Mouse (Mus musculus) stomach, embryonic 16.5 days (tissue): ENCODE results near the gene Wdr82. TPM values are rescaled to one million over a fixed set of nuclear protein-coding genes. Genes with fewer than 3 reads are reported as not detected.

ENCODE experiments used
- ATAC-seq: fragments of 200-750 bp; cut with Nextera tagmentation; 2 replicates; pipeline ENCODE4 v1.8.0; 2017; ENCODE audit warnings: moderate number of reproducible peaks, moderate TSS enrichment; ENCODE audit not compliant: insufficient read depth, low FRiP score
- H3K27ac ChIP-seq: fragments of 300-500 bp; sonication (generic); 2 replicates; pipeline ENCODE4 v1.5.1; 2014; ENCODE audit warnings: low read length
- H3K27me3 ChIP-seq: fragments of 300-500 bp; sonication (generic); 2 replicates; pipeline ENCODE4 v1.6.1; 2014; ENCODE audit warnings: low read length, control low read depth, mixed read lengths; ENCODE audit not compliant: control insufficient read depth, insufficient read depth
- H3K36me3 ChIP-seq: fragments of 300-500 bp; sonication (generic); 2 replicates; pipeline ENCODE4 v1.6.1; 2014; ENCODE audit warnings: low read length; ENCODE audit not compliant: control insufficient read depth, insufficient read depth
- H3K4me1 ChIP-seq: fragments of 300-500 bp; sonication (generic); 2 replicates; pipeline ENCODE4 v1.6.1; 2014; ENCODE audit warnings: low read length, control low read depth, mixed read lengths; ENCODE audit not compliant: control insufficient read depth, insufficient read depth
- H3K4me2 ChIP-seq: fragments of 300-500 bp; sonication (generic); 2 replicates; pipeline ENCODE4 v1.6.1; 2014; ENCODE audit warnings: low read depth, low read length, mixed read lengths
- H3K4me3 ChIP-seq: fragments of 300-500 bp; sonication (generic); replicated peaks from 2 replicates; pipeline ENCODE4 v1.5.1; 2014; ENCODE audit warnings: mild to moderate bottlenecking, low read length
- H3K9ac ChIP-seq: fragments of 300-500 bp; sonication (generic); 2 replicates; pipeline ENCODE4 v1.6.1; 2014; ENCODE audit warnings: low read length
- H3K9me3 ChIP-seq: fragments of 300-500 bp; sonication (generic); replicated peaks from 2 replicates; pipeline ENCODE4 v1.6.1; 2016; ENCODE audit warnings: low read length, control low read depth; ENCODE audit not compliant: control insufficient read depth
- WGBS: fragments of 180-500 bp; shearing (Covaris S2); extraction: QIAGEN DNeasy Blood & Tissue Kit; methylation state at CpG from one replicate; pipeline ENCODE4 v1.1.7; 2014; 5-methylcytosine and 5-hydroxymethylcytosine counted together
- polyA plus RNA-seq: library from polyadenylated mRNA; unstranded; fragments of >200 nt; fragmentation: Nextera tagmentation; extraction: Ambion mirVana; gene quantifications from 2 replicates; pipeline ENCODE4 v1.2.1, GENCODE M21; 2015

Gene Wdr82
- polyA plus RNA-seq, 1 experiment from 2014 or later = 16.1 TPM

DNA sequence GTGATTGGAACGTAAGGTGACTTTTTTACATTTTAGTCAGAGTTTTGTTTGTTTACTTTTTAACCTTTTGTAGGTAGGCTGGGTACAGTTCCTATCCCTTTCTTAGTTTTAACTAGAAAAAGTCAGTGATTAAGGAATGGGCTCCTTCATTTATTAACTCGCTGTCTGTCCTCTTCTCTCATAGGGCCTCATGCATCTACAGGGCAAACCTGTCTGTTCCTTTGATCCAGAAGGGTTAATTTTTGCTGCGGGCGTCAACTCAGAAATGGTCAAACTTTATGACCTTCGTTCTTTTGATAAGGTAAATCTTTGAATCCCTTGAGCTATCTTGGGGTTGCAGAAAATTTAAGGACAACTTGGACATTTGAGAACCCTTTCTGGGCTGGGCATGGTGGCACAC lies 13.3 kb downstream of the Wdr82 start:
- no peak overlapping the region for H3K9ac ChIP-seq
- H3K4me3 ChIP-seq = no peak overlapping the region
- H3K36me3 ChIP-seq = peaks cover 56% of the 10 kb centered on the region
- H3K27me3 ChIP-seq = no peaks in the 10 kb centered on the region
- no peaks in the 10 kb centered on the region for H3K9me3 ChIP-seq
- 77% methylated on average over 5 of the region's 5 CpGs for WGBS
- H3K4me2 ChIP-seq = no peak overlapping the region
- no peak for ATAC-seq
- no peak overlapping the region for H3K27ac ChIP-seq
- no peaks in the 10 kb centered on the region for H3K4me1 ChIP-seq

DNA sequence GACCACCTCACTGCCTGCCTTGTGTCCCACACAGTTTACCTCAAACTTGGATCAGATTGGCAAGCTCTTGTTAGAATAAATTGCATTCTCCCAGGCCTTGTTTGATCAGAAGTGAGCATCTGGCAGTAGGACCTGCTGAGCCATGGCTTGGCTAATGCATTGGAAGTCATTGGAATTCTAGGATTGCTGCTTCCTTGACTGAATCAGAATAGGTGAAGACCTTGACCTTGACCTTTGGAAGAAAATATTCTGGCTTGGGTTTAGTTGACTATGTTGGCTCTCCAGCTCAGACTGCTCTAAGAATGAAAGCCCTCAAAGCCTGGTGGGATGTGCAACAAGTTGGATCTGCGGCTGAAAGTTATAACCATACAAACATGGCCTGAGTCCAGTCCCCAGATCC lies 20.6 kb downstream of the Wdr82 start:
- Histone ChIP-seq H3K27ac (no peak overlapping the region), H3K4me2 (no peak overlapping the region), H3K9me3 (no peaks in the 10 kb centered on the region), H3K4me3 (no peak overlapping the region), H3K27me3 (no peaks in the 10 kb centered on the region), H3K9ac (no peak overlapping the region), H3K4me1 (no peaks in the 10 kb centered on the region), H3K36me3 (peaks cover 38% of the 10 kb centered on the region)
- ATAC-seq = no peak
- 88% methylated on average over 1 of the region's 1 CpGs for whole genome bisulfite sequencing

GRCm38 (mm10) chr9:106192024-106192423 lies 21.3 kb downstream of the Wdr82 start:
- H3K4me1 ChIP-seq = no peaks in the 10 kb centered on the region
- H3K4me3 ChIP-seq = no peak overlapping the region
- no peak overlapping the region for H3K9ac ChIP-seq
- no peak overlapping the region for H3K4me2 ChIP-seq
- peaks cover 32% of the 10 kb centered on the region for H3K36me3 ChIP-seq
- H3K9me3 ChIP-seq = no peaks in the 10 kb centered on the region
- 90% methylated on average over 8 of the region's 8 CpGs for WGBS
- H3K27ac ChIP-seq = no peak overlapping the region
- no peak for ATAC-seq
- H3K27me3 ChIP-seq = no peaks in the 10 kb centered on the region

DNA sequence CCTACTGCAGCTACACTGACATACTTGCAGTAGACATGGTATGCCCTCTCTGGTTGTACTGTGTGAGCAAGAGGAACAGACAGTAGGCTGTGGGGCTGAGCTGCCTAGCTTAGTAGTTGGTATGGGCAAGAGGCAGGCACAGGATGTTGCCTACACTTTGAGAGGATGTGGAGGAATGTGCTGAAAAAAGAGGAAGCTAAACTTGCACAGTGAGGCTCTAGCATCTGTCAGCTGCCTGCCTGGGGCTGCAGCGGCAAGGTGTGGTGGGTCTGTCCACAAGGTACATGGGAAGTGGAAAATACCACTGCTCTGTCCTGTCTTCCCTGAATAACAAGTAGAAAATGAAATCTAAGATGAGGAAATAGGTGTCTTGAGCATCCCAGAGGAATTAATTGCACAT lies 22.3 kb downstream of the Wdr82 start:
- H3K4me3 ChIP-seq = no peak overlapping the region
- H3K9me3 ChIP-seq = no peaks in the 10 kb centered on the region
- H3K27ac ChIP-seq = no peak overlapping the region
- WGBS = 77% methylated on average over 1 of the region's 1 CpGs
- peaks cover 4% of the 10 kb centered on the region; the same call in 1 of the 2 replicates for H3K4me1 ChIP-seq
- H3K36me3 ChIP-seq = peaks cover 28% of the 10 kb centered on the region
- no peak for ATAC-seq
- H3K4me2 ChIP-seq = no peak overlapping the region
- H3K9ac ChIP-seq = no peak overlapping the region
- no peaks in the 10 kb centered on the region for H3K27me3 ChIP-seq

GRCm38 (mm10) chr9:106193930-106194807 lies 23.4 kb downstream of the Wdr82 start:
- H3K4me1 ChIP-seq = peaks cover 5% of the 10 kb centered on the region; the same call in 1 of the 2 replicates
- peaks cover 17% of the 10 kb centered on the region for H3K36me3 ChIP-seq
- 87% methylated on average over 8 of the region's 8 CpGs for WGBS
- H3K27me3 ChIP-seq = no peaks in the 10 kb centered on the region
- H3K27ac ChIP-seq = no peak overlapping the region
- no peak for ATAC-seq
- no peak overlapping the region for H3K4me2 ChIP-seq
- no peak overlapping the region for H3K9ac ChIP-seq
- no peaks in the 10 kb centered on the region for H3K9me3 ChIP-seq
- no peak overlapping the region for H3K4me3 ChIP-seq

DNA sequence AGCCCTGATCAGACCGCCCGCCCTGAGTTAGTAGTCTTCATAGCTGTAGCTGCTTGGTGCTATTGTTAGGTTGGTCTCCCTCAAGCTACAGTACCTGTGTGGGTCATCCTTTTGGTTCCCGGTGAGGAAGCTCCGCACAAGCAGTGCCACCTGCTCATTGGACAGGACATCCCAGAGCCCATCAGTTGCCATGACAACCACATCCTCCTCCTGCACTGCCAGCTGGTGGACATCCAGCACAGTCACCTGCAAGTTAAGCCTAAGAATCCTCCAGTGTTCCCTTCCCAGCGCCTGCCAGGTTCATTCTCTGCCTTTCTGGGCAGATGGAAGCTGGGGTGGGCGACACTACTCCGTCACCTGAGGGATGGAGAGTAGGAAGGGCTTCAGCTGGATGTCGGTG lies 25.0 kb downstream of the Wdr82 start:
- Histone ChIP-seq H3K4me2 (no peak overlapping the region), H3K4me1 (peaks cover 12% of the 10 kb centered on the region; the same call in 1 of the 2 replicates), H3K36me3 (peaks cover 5% of the 10 kb centered on the region), H3K4me3 (no peak overlapping the region), H3K9ac (no peak overlapping the region), H3K27ac (no peak overlapping the region), H3K9me3 (no peaks in the 10 kb centered on the region), H3K27me3 (no peaks in the 10 kb centered on the region)
- ATAC-seq = no peak
- 82% methylated on average over 8 of the region's 8 CpGs for WGBS

DNA sequence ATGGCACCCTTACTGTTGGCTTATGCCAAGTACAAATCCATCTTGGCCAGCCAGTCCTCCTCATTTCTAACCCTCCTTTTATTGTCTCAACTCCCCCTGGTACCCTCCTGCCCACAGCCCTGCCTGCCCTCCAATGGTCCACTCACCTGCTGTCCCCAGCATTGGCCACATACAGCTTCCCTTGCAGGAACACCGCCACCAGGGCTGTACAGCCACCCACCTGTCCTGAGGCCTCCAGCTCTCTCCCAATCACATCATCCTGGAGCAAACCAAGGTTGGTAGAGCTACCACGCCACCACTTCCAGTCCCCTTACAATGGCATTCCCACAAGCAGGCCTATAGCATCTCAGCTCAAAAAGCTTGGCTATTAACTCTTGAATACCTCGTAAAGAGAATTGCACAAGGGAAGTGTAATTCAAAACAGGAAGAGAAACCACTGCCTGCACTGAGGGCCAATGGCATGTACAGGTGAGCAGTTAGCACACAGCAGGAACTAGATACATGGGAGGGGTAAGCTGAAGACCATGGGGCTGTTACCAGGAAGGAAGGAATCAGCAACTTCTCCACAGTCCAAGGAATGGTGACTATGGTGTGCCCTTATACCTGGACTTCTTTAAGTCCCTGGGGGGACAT lies 26.5 kb downstream of the Wdr82 start:
- no peak overlapping the region for H3K4me2 ChIP-seq
- no peak overlapping the region for H3K9ac ChIP-seq
- WGBS = 86% methylated on average over 3 of the region's 3 CpGs
- ATAC-seq = no peak
- no peaks in the 10 kb centered on the region for H3K36me3 ChIP-seq
- no peaks in the 10 kb centered on the region for H3K9me3 ChIP-seq
- H3K4me3 ChIP-seq = no peak overlapping the region
- no peaks in the 10 kb centered on the region for H3K27me3 ChIP-seq
- H3K27ac ChIP-seq = no peak overlapping the region
- H3K4me1 ChIP-seq = peaks cover 14% of the 10 kb centered on the region

DNA sequence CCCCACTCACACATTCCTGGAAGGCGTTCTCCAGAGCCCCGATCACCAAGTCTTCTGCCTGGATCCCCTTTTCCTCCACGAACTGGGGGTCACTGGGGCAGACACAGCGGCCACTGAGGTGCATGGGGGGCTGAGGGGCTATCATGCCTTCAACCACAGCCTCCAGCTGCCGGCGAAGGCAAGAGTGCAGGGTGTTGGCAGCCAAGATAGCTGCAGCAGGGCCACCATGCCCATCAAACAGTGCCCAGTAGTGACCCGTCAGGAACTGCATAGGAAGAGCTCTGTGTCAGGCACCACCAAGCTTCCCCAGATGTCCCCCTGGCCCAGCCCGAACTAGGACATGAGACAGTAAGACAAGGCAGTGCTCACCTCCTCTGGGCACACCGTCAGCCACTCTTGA lies 27.0 kb downstream of the Wdr82 start:
- H3K4me1 ChIP-seq = peaks cover 16% of the 10 kb centered on the region
- no peak overlapping the region for H3K4me3 ChIP-seq
- 90% methylated on average over 9 of the region's 9 CpGs for WGBS
- H3K27ac ChIP-seq = no peak overlapping the region
- 0 out of 2 replicates have a peak overlapping the region, but pooled peaks have one; percentile 75 for H3K4me2 ChIP-seq
- H3K36me3 ChIP-seq = no peaks in the 10 kb centered on the region
- H3K9ac ChIP-seq = no peak overlapping the region
- no peak for ATAC-seq
- no peaks in the 10 kb centered on the region for H3K27me3 ChIP-seq
- no peaks in the 10 kb centered on the region for H3K9me3 ChIP-seq

GRCm38 (mm10) chr9:106198962-106199458 lies 28.3 kb downstream of the Wdr82 start:
- Histone ChIP-seq H3K27ac (peak overlapping the region; percentile 46), H3K36me3 (no peaks in the 10 kb centered on the region), H3K9me3 (no peaks in the 10 kb centered on the region), H3K27me3 (no peaks in the 10 kb centered on the region), H3K4me2 (peak overlapping the region; percentile 75), H3K4me1 (peaks cover 20% of the 10 kb centered on the region), H3K9ac (peak overlapping the region; percentile 84), H3K4me3 (peak overlapping the region; percentile 66)
- WGBS = under 1% methylated on average over 51 of the region's 51 CpGs
- peak; percentile 51 for ATAC-seq
